Mouse (Mus musculus): ENCODE data around the gene Ccr7. TPM values are rescaled to one million over a fixed set of nuclear protein-coding genes. Genes with fewer than 3 reads are reported as not detected.

The Ccr7 gene
- total and polyA plus RNA-seq, 3 experiments: 203 to 306 (median 241) TPM

DNA sequence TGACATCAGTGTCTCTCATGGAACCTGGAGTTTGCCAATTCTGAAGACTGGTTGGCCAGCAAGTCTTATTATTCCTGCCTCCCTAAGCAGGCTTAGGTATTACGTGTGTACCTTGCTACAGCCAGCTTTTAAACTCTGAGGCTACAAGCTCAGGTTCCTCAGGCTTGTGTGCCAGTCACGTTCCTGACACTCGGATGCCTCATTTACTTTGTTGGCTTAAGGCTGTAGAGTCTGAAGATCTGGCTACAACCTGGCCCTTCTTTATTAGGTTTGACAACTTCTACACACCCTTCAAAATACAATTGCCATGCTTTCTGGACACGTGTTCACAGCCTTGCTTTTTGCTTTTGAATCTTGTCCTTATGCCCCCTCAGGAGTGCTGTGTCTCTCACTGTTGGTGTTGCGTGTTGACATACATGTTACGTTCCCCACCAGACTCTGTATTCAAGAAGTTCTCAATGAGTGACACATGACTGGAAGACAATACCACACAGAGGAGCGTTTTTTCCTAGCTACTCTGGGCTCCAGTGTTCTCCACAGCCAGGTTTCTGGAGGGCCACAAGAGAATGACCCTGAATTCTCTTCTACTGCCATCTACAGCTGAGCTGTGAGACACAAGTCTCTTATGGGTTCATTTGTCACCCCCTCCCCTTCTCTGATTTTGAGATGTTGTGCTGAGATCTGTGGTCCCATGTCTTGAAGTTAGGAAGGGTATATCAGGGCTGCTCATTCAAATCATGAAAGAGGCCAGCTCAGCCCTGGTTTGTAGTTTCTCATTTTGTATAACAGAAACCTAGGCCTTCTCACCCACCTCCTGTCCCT, 2.3 kb downstream of the Ccr7 start (continued):
- 0 out of 2 replicates have a peak, but pooled peaks have one; percentile 35 for TF ChIP-seq UBTF (IDR thresholded peaks at IDR 0.05; ENCODE audit: low read depth, low read length)

GRCm38 (mm10) chr11:99151333-99151930, 3.4 kb downstream of the Ccr7 start:
- dilution Hi-C loops (cut with MboI; ENCODE audit: extremely low pct_ligation_motif_present, extremely low pct_unique_long_range_greater_than_20kb, low sequenced_read_pairs): no loop called here
- Histone ChIP-seq H3K4me3 (replicated peaks in 1 of 3; ENCODE audit: low read depth in 2 of 3, low read length in 2 of 3, poor library complexity in 1 of 3) (peak overlapping the region; percentile 62 to 99 (median 96)), H3K36me3 (replicated peaks in 1 of 2; ENCODE audit: control insufficient read depth in 1 of 2, insufficient read depth in 1 of 2, low read length in 1 of 2) (peaks cover 34 to 72% of the 10 kb centered on the region in 2 experiments), H3K27ac (ENCODE audit: insufficient read depth, low read depth) (peak overlapping the region; percentile 93), H3K9ac (ENCODE audit: insufficient read depth, low read depth) (peak overlapping the region; percentile 80), H3K79me2 (replicated peaks; ENCODE audit: control insufficient read depth, extremely low read depth, insufficient read depth, poor library complexity, severe bottlenecking) (peaks cover 70% of the 10 kb centered on the region), H3K9me3 (replicated peaks; ENCODE audit: low read length) (no peaks in the 10 kb centered on the region), H3K4me2 (ENCODE audit: insufficient read depth, low read depth, poor library complexity, severe bottlenecking) (peak overlapping the region; percentile 93), H3K4me1 (ENCODE audit: control insufficient read depth in 1 of 2, insufficient read depth in 2 of 2) (peaks cover 10 to 59% of the 10 kb centered on the region in 2 experiments), H3K27me3 (replicated peaks) (no peaks in the 10 kb centered on the region)
- in situ Hi-C loops (cut with MboI; ENCODE audit: low pct_ligation_motif_present, low pct_unique_long_range_greater_than_20kb, low sequenced_read_pairs): loop anchor here (10.0 kb wide), 1 partner anchor 93 kb away; the partner anchor contains the start of gene Krt222
- TF ChIP-seq ZMIZ1 (IDR thresholded peaks at IDR 0.05; ENCODE audit: low read depth, low read length) (0 out of 2 replicates have a peak, but pooled peaks have one; percentile 65), ETS1 (conservative IDR thresholded peaks at IDR 0.05; ENCODE audit: low read depth, low read length) (peak; percentile 42; the same call in 1 of the 2 replicates), RAD21 (IDR thresholded peaks at IDR 0.05; ENCODE audit: low read depth, low read length) (no peak), ELF1 (IDR thresholded peaks at IDR 0.05; ENCODE audit: low read depth, low read length) (peak; percentile 35; the same call in 1 of the 2 replicates), MYC (IDR thresholded peaks at IDR 0.05; ENCODE audit: low read depth, low read length) (peak; percentile 88), MAZ (IDR thresholded peaks at IDR 0.05; ENCODE audit: low read depth, low read length) (no peak), CHD1 (IDR thresholded peaks at IDR 0.05; ENCODE audit: low read depth, low read length) (peak; percentile 95), POLR2A (IDR thresholded peaks at IDR 0.05; ENCODE audit: low read depth, low read length) (no peak), RCOR1 (conservative IDR thresholded peaks at IDR 0.05; ENCODE audit: low read depth, low read length) (0 out of 2 replicates have a peak, but pooled peaks have one; percentile 43), USF2 (conservative IDR thresholded peaks at IDR 0.05; ENCODE audit: low read depth, low read length) (peak; percentile 69), MAX (IDR thresholded peaks at IDR 0.05; ENCODE audit: low read length) (peak; percentile 86), TCF12 (IDR thresholded peaks at IDR 0.05; ENCODE audit: low read depth, low read length) (peak; percentile 48; the same call in 1 of the 2 replicates), MXI1 (IDR thresholded peaks at IDR 0.05; ENCODE audit: low read depth, low read length) (peak; percentile 89), NELFE (IDR thresholded peaks at IDR 0.05; ENCODE audit: low read depth, low read length) (peak; percentile 40; the same call in 1 of the 2 replicates), BHLHE40 (IDR thresholded peaks at IDR 0.05; ENCODE audit: low read depth, low read length) (peak; percentile 94), HCFC1 (IDR thresholded peaks at IDR 0.05; ENCODE audit: low read depth, low read length) (no peak), UBTF (IDR thresholded peaks at IDR 0.05; ENCODE audit: low read depth, low read length) (peak; percentile 23; the same call in 1 of the 2 replicates), SIN3A (IDR thresholded peaks at IDR 0.05; ENCODE audit: low read length) (peak; percentile 81), CHD2 (IDR thresholded peaks at IDR 0.05; ENCODE audit: low read length) (no peak), USF1 (IDR thresholded peaks at IDR 0.05; ENCODE audit: low read depth, low read length) (peak; percentile 70)
- peak; percentile 58 for DNase-seq (ENCODE audit: extremely low read depth)
